Mouse (Mus musculus) intestine, embryonic 15.5 days (tissue): ENCODE data around the gene Alk. TPM values are rescaled to one million over a fixed set of nuclear protein-coding genes. Genes with fewer than 3 reads are reported as not detected.
"Not testable (repeated sequence)": the region's sequence is repeated elsewhere in the genome, so short reads cannot be mapped to it uniquely, and the experiment has no call there.

Experiments used
- ATAC-seq: fragments of 200-750 bp; cut with Nextera tagmentation; 2 replicates; pipeline ENCODE4 v1.8.0; 2017; ENCODE audit warnings: moderate TSS enrichment, moderate library complexity
- H3K27ac ChIP-seq: fragments of 300-500 bp; sonication (generic); 2 replicates; pipeline ENCODE4 v1.5.1; 2015; ENCODE audit warnings: mild to moderate bottlenecking, inconsistent platforms
- H3K27me3 ChIP-seq: fragments of 300-500 bp; sonication (generic); replicated peaks from 2 replicates; pipeline ENCODE4 v1.6.1; 2015; ENCODE audit warnings: inconsistent platforms
- H3K36me3 ChIP-seq: fragments of 300-500 bp; sonication (generic); 2 replicates; pipeline ENCODE4 v1.6.1; 2015; ENCODE audit warnings: inconsistent platforms
- H3K4me1 ChIP-seq: fragments of 300-500 bp; sonication (generic); replicated peaks from 2 replicates; pipeline ENCODE4 v1.6.1; 2015; ENCODE audit warnings: inconsistent platforms
- H3K4me2 ChIP-seq: fragments of 300-500 bp; sonication (generic); replicated peaks from 2 replicates; pipeline ENCODE4 v1.6.1; 2015; ENCODE audit warnings: mild to moderate bottlenecking, inconsistent platforms
- H3K4me3 ChIP-seq: fragments of 300-500 bp; sonication (generic); replicated peaks from 2 replicates; pipeline ENCODE4 v1.5.1; 2015; ENCODE audit warnings: inconsistent platforms
- H3K9ac ChIP-seq: fragments of 300-500 bp; sonication (generic); 2 replicates; pipeline ENCODE4 v1.6.1; 2015; ENCODE audit warnings: inconsistent platforms
- H3K9me3 ChIP-seq: fragments of 300-500 bp; sonication (generic); 2 replicates; pipeline ENCODE4 v1.6.1; 2016; ENCODE audit warnings: inconsistent platforms
- WGBS: fragments of 180-500 bp; shearing (Covaris S2); methylation state at CpG from one replicate; pipeline ENCODE4 v1.1.7; 2015; 5-methylcytosine and 5-hydroxymethylcytosine counted together
- polyA plus RNA-seq: library from polyadenylated mRNA; unstranded; fragments of >200 nt; fragmentation: Nextera tagmentation; extraction: Ambion mirVana; gene quantifications from 2 replicates; pipeline ENCODE4 v1.2.1, GENCODE M21; 2015

The Alk gene
- polyA plus RNA-seq, 1 experiment from 2014 or later: 0.78 TPM

GRCm38 (mm10) chr17:72524839-72525238 is 79.6 kb downstream of the Alk start:
- Histone ChIP-seq H3K4me1 (no peaks in the 10 kb centered on the region), H3K4me2 (no peak overlapping the region), H3K9ac (no peak overlapping the region), H3K4me3 (no peak overlapping the region), H3K27ac (no peak overlapping the region), H3K36me3 (no peaks in the 10 kb centered on the region), H3K27me3 (no peaks in the 10 kb centered on the region), H3K9me3 (no peaks in the 10 kb centered on the region)
- WGBS: 94% methylated on average over 3 of the region's 3 CpGs
- no peak for ATAC-seq

- no peak overlapping the region for H3K4me3 ChIP-seq
- no peaks in the 10 kb centered on the region for H3K9me3 ChIP-seq
- no peaks in the 10 kb centered on the region for H3K27me3 ChIP-seq
- H3K36me3 ChIP-seq: no peaks in the 10 kb centered on the region
- no peaks in the 10 kb centered on the region for H3K4me1 ChIP-seq
- no peak overlapping the region for H3K27ac ChIP-seq
- WGBS: 56% methylated on average over 7 of the region's 7 CpGs
- H3K9ac ChIP-seq: no peak overlapping the region
- no peak overlapping the region for H3K4me2 ChIP-seq
- no peak for ATAC-seq
These were observed 81.4 kb downstream of the Alk start for GRCm38 (mm10) chr17:72523006-72523405.

GRCm38 (mm10) chr17:72522381-72522780 is 82.0 kb downstream of the Alk start:
- WGBS: 15% methylated on average over 4 of the region's 4 CpGs
- H3K9ac ChIP-seq: no peak overlapping the region
- no peaks in the 10 kb centered on the region for H3K9me3 ChIP-seq
- H3K27ac ChIP-seq: no peak overlapping the region
- H3K27me3 ChIP-seq: no peaks in the 10 kb centered on the region
- no peak for ATAC-seq
- no peaks in the 10 kb centered on the region for H3K4me1 ChIP-seq
- no peaks in the 10 kb centered on the region for H3K36me3 ChIP-seq
- H3K4me3 ChIP-seq: no peak overlapping the region
- H3K4me2 ChIP-seq: no peak overlapping the region

- no peaks in the 10 kb centered on the region for H3K9me3 ChIP-seq
- ATAC-seq: no peak
- no peak overlapping the region for H3K4me3 ChIP-seq
- H3K27ac ChIP-seq: no peak overlapping the region
- WGBS: 87% methylated on average over 5 of the region's 5 CpGs
- H3K36me3 ChIP-seq: no peaks in the 10 kb centered on the region
- no peak overlapping the region for H3K9ac ChIP-seq
- H3K4me1 ChIP-seq: no peaks in the 10 kb centered on the region
- no peaks in the 10 kb centered on the region for H3K27me3 ChIP-seq
- no peak overlapping the region for H3K4me2 ChIP-seq
These were observed 83.1 kb downstream of the Alk start for GRCm38 (mm10) chr17:72521353-72521752.

GRCm38 (mm10) chr17:72510746-72511145 is 93.7 kb downstream of the Alk start:
- Histone ChIP-seq H3K36me3 (no peaks in the 10 kb centered on the region), H3K27ac (no peak overlapping the region), H3K4me3 (no peak overlapping the region), H3K4me1 (no peaks in the 10 kb centered on the region), H3K9me3 (no peaks in the 10 kb centered on the region), H3K9ac (no peak overlapping the region), H3K4me2 (no peak overlapping the region), H3K27me3 (no peaks in the 10 kb centered on the region)
- ATAC-seq: no peak
- WGBS: 77% methylated on average over 6 of the region's 6 CpGs

GRCm38 (mm10) chr17:72508678-72509394 is 95.6 kb downstream of the Alk start:
- H3K4me3 ChIP-seq: no peak overlapping the region
- no peaks in the 10 kb centered on the region for H3K27me3 ChIP-seq
- H3K27ac ChIP-seq: no peak overlapping the region
- H3K4me2 ChIP-seq: no peak overlapping the region
- no peaks in the 10 kb centered on the region for H3K9me3 ChIP-seq
- H3K4me1 ChIP-seq: no peaks in the 10 kb centered on the region
- H3K36me3 ChIP-seq: no peaks in the 10 kb centered on the region
- no peak for ATAC-seq
- no peak overlapping the region for H3K9ac ChIP-seq
- WGBS: 61% methylated on average over 7 of the region's 7 CpGs

GRCm38 (mm10) chr17:72505213-72505612 is 99.2 kb downstream of the Alk start:
- Histone ChIP-seq H3K4me1 (no peaks in the 10 kb centered on the region), H3K27me3 (no peaks in the 10 kb centered on the region), H3K9ac (no peak overlapping the region), H3K27ac (no peak overlapping the region), H3K9me3 (no peaks in the 10 kb centered on the region), H3K36me3 (no peaks in the 10 kb centered on the region), H3K4me2 (no peak overlapping the region), H3K4me3 (no peak overlapping the region)
- WGBS: 62% methylated on average over 7 of the region's 7 CpGs
- no peak for ATAC-seq

- no peak for ATAC-seq
- no peak overlapping the region for H3K4me3 ChIP-seq
- H3K36me3 ChIP-seq: no peaks in the 10 kb centered on the region
- H3K4me1 ChIP-seq: no peaks in the 10 kb centered on the region
- H3K9ac ChIP-seq: no peak overlapping the region
- no peaks in the 10 kb centered on the region for H3K27me3 ChIP-seq
- H3K9me3 ChIP-seq: no peaks in the 10 kb centered on the region
- 94% methylated on average over 6 of the region's 6 CpGs for WGBS
- H3K27ac ChIP-seq: no peak overlapping the region
- H3K4me2 ChIP-seq: no peak overlapping the region
These were observed 99.8 kb downstream of the Alk start for GRCm38 (mm10) chr17:72504581-72504980.

GRCm38 (mm10) chr17:72495395-72495794 is 109.0 kb downstream of the Alk start:
- no peaks in the 10 kb centered on the region for H3K36me3 ChIP-seq
- H3K9me3 ChIP-seq: no peaks in the 10 kb centered on the region
- H3K27me3 ChIP-seq: no peaks in the 10 kb centered on the region
- H3K9ac ChIP-seq: no peak overlapping the region
- H3K4me3 ChIP-seq: no peak overlapping the region
- H3K4me2 ChIP-seq: no peak overlapping the region
- no peaks in the 10 kb centered on the region for H3K4me1 ChIP-seq
- WGBS: 81% methylated on average over 5 of the region's 5 CpGs
- ATAC-seq: no peak
- no peak overlapping the region for H3K27ac ChIP-seq

- Histone ChIP-seq H3K9me3 (no peaks in the 10 kb centered on the region), H3K36me3 (no peaks in the 10 kb centered on the region), H3K27me3 (no peaks in the 10 kb centered on the region), H3K9ac (no peak overlapping the region), H3K4me1 (no peaks in the 10 kb centered on the region), H3K4me3 (no peak overlapping the region), H3K4me2 (no peak overlapping the region), H3K27ac (no peak overlapping the region)
- no peak for ATAC-seq
- 86% methylated on average over 4 of the region's 4 CpGs for WGBS
These were observed 118.8 kb downstream of the Alk start for GRCm38 (mm10) chr17:72485623-72486022.

GRCm38 (mm10) chr17:72479260-72479659 is 125.2 kb downstream of the Alk start:
- H3K4me2 ChIP-seq, H3K27ac ChIP-seq, H3K9me3 ChIP-seq, H3K4me3 ChIP-seq, H3K36me3 ChIP-seq, H3K9ac ChIP-seq, H3K27me3 ChIP-seq, H3K4me1 ChIP-seq, ATAC-seq: not testable (repeated sequence)
- WGBS: 91% methylated on average over 7 of the region's 7 CpGs

GRCm38 (mm10) chr17:72477889-72478405 is 126.5 kb downstream of the Alk start:
- Histone ChIP-seq H3K27me3 (no peaks in the 10 kb centered on the region), H3K9me3 (no peaks in the 10 kb centered on the region), H3K4me3 (no peak overlapping the region), H3K27ac (no peak overlapping the region), H3K4me1 (no peaks in the 10 kb centered on the region), H3K9ac (no peak overlapping the region), H3K4me2 (no peak overlapping the region), H3K36me3 (no peaks in the 10 kb centered on the region)
- WGBS: 59% methylated on average over 5 of the region's 5 CpGs
- ATAC-seq: no peak

GRCm38 (mm10) chr17:72476956-72477355 is 127.5 kb downstream of the Alk start:
- whole genome bisulfite sequencing: 47% methylated on average over 4 of the region's 4 CpGs

More at GRCm38 (mm10) chr17:72476956-72477355, 127.5 kb downstream of the Alk start:
- no peaks in the 10 kb centered on the region for H3K27me3 ChIP-seq
- no peak overlapping the region for H3K9ac ChIP-seq
- H3K36me3 ChIP-seq: no peaks in the 10 kb centered on the region
- H3K27ac ChIP-seq: no peak overlapping the region
- no peaks in the 10 kb centered on the region for H3K4me1 ChIP-seq
- H3K4me2 ChIP-seq: no peak overlapping the region
- ATAC-seq: no peak
- no peak overlapping the region for H3K4me3 ChIP-seq
- H3K9me3 ChIP-seq: no peaks in the 10 kb centered on the region
